Mouse (Mus musculus) ES-E14 (cell line): Measurements from ENCODE around the gene Ttpal. TPM values are rescaled to one million over a fixed set of nuclear protein-coding genes. Genes with fewer than 3 reads are reported as not detected.
"Not testable (repeated sequence)": the region's sequence is repeated elsewhere in the genome, so short reads cannot be mapped to it uniquely, and the experiment has no call there.

ENCODE experiments used
- DNase-seq: peaks from one replicate; pipeline ENCODE4 v3.0.0-alpha.2; 2013; ENCODE audit warnings: low read depth, low spot score
- H3K27ac ChIP-seq: 2 replicates; pipeline ENCODE4 v1.5.1; 2012; ENCODE audit warnings: low read depth, mild to moderate bottlenecking, low read length, moderate library complexity, mixed read lengths; ENCODE audit not compliant: poor library complexity, insufficient read depth, severe bottlenecking
- H3K36me3 ChIP-seq: 2 replicates; pipeline ENCODE4 v1.6.1; 2012; ENCODE audit warnings: mild to moderate bottlenecking, low read length, moderate library complexity, mixed read lengths; ENCODE audit not compliant: control insufficient read depth, poor library complexity, insufficient read depth, severe bottlenecking
- H3K4me1 ChIP-seq, 2 experiments: fragments of 150-350 bp in 1 of 2; sonication (generic) in 1 of 2; 2 replicates each; pipeline ENCODE4 v1.6.1; 2012; ENCODE audit warnings: low read length in 2 of 2, mild to moderate bottlenecking in 1 of 2, mixed read lengths in 1 of 2; ENCODE audit not compliant: control insufficient read depth in 2 of 2, insufficient read depth in 2 of 2, poor library complexity in 1 of 2
- H3K4me3 ChIP-seq, 2 experiments: fragments of 150-350 bp in 1 of 2; sonication (generic) in 1 of 2; 2 replicates each; pipeline ENCODE4 v1.5.1; 2012; ENCODE audit warnings: low read length in 2 of 2, low read depth in 1 of 2, mild to moderate bottlenecking in 1 of 2, mixed read lengths in 1 of 2; ENCODE audit not compliant: insufficient read depth in 1 of 2, poor library complexity in 1 of 2, severe bottlenecking in 1 of 2
- H3K9ac ChIP-seq: 2 replicates; pipeline ENCODE4 v1.6.1; 2012; ENCODE audit warnings: low read depth, mild to moderate bottlenecking, low read length, mixed read lengths; ENCODE audit not compliant: poor library complexity, insufficient read depth, severe bottlenecking
- H3K9me3 ChIP-seq: fragments of 150-350 bp; sonication (generic); 2 replicates; pipeline ENCODE4 v1.6.1; 2012; ENCODE audit warnings: low read depth, mild to moderate bottlenecking, low read length; ENCODE audit not compliant: control insufficient read depth, insufficient read depth
- CHD2 ChIP-seq: IDR thresholded peaks from 2 replicates; pipeline ENCODE4 v1.6.1; 2014; ENCODE audit warnings: mild to moderate bottlenecking, low read depth, low read length, inconsistent platforms
- HCFC1 ChIP-seq: IDR thresholded peaks from 2 replicates; pipeline ENCODE4 v1.6.1; 2012; ENCODE audit warnings: low read length, inconsistent platforms, borderline replicate concordance; ENCODE audit not compliant: insufficient read depth
- MAFK ChIP-seq: IDR thresholded peaks from 2 replicates; pipeline ENCODE4 v1.6.1; 2014; ENCODE audit warnings: mild to moderate bottlenecking, low read depth, low read length, inconsistent platforms; ENCODE audit not compliant: insufficient read depth
- ZC3H11A ChIP-seq: IDR thresholded peaks from 2 replicates; pipeline ENCODE4 v1.6.1; 2012; ENCODE audit warnings: low read depth, mild to moderate bottlenecking, inconsistent platforms, low read length, borderline replicate concordance
- ZNF384 ChIP-seq: IDR thresholded peaks from 2 replicates; pipeline ENCODE4 v1.6.1; 2012; ENCODE audit warnings: low read depth, low read length, inconsistent platforms
- in situ Hi-C, 2 experiments: fragments of 600-800 bp; cut with MboI; formaldehyde crosslinking; loops; one replicate each; pipeline ENCODE4 v1.15.1; 2025; ENCODE audit warnings: low sequenced_read_pairs in 2 of 2, inconsistent platforms in 1 of 2; ENCODE audit not compliant: unreplicated experiment in 2 of 2
- total RNA-seq: library from RNA; depleted of rRNA; stranded (reverse); fragments of 300-350 nt; gene quantifications from 2 replicates; pipeline ENCODE4 v1.2.3, GENCODE M21; 2012

The Ttpal gene
- total RNA-seq, 1 experiment, result 7.8 TPM

GRCm38 (mm10) chr2:163645700-163646460 lies 43.8 kb downstream of the Ttpal start:
- in situ Hi-C loops, result no loop called here
- TF ChIP-seq MAFK (no peak), ZNF384 (no peak), HCFC1 (no peak), ZC3H11A (no peak), CHD2 (no peak)
- Histone ChIP-seq H3K9me3 (no peaks in the 10 kb centered on the region), H3K36me3 (no peaks in the 10 kb centered on the region), H3K9ac (no peak overlapping the region), H3K4me1 (peaks cover 0 to 5% of the 10 kb centered on the region in 2 experiments; a peak in 1 of 4 replicates), H3K4me3 (no peak overlapping the region), H3K27ac (no peak overlapping the region)
- DNase-seq, result no peak

GRCm38 (mm10) chr2:163646461-163647080 lies 44.5 kb downstream of the Ttpal start:
- DNase-seq, result no peak
- Histone ChIP-seq H3K4me3 (no peak overlapping the region), H3K27ac (no peak overlapping the region), H3K4me1 (peaks cover 0 to 5% of the 10 kb centered on the region in 2 experiments; a peak in 1 of 4 replicates), H3K9me3 (no peaks in the 10 kb centered on the region), H3K9ac (no peak overlapping the region), H3K36me3 (no peaks in the 10 kb centered on the region)
- TF ChIP-seq ZNF384 (no peak), MAFK (no peak), ZC3H11A (no peak), HCFC1 (no peak), CHD2 (no peak)
- in situ Hi-C loops, result no loop called here

GRCm38 (mm10) chr2:163655699-163656098 lies 53.6 kb downstream of the Ttpal start:
- H3K36me3 ChIP-seq, H3K4me3 ChIP-seq, H3K27ac ChIP-seq, DNase-seq, in situ Hi-C loops, H3K4me1 ChIP-seq, H3K9me3 ChIP-seq, H3K9ac ChIP-seq: not testable (repeated sequence)

GRCm38 (mm10) chr2:163657486-163657885 lies 55.4 kb downstream of the Ttpal start:
- no peak overlapping the region for H3K9ac ChIP-seq
- in situ Hi-C loops, result no loop called here
- no peaks in the 10 kb centered on the region for H3K36me3 ChIP-seq
- H3K4me1 ChIP-seq, result peaks cover 0 to 2% of the 10 kb centered on the region in 2 experiments; a peak in 1 of 4 replicates
- H3K27ac ChIP-seq, result no peak overlapping the region
- no peak overlapping the region for H3K4me3 ChIP-seq
- TF ChIP-seq HCFC1, result no peak
- TF ChIP-seq MAFK, result no peak
- TF ChIP-seq ZNF384, result no peak
- TF ChIP-seq ZC3H11A, result no peak
- no peak for TF ChIP-seq CHD2
- no peaks in the 10 kb centered on the region for H3K9me3 ChIP-seq
- no peak for DNase-seq
